Mouse (Mus musculus): ENCODE data around the gene Pmm2.
A peak's percentile ranks its signal among the peaks of the same experiment; 100 is the strongest.

Gene Pmm2

DNA sequence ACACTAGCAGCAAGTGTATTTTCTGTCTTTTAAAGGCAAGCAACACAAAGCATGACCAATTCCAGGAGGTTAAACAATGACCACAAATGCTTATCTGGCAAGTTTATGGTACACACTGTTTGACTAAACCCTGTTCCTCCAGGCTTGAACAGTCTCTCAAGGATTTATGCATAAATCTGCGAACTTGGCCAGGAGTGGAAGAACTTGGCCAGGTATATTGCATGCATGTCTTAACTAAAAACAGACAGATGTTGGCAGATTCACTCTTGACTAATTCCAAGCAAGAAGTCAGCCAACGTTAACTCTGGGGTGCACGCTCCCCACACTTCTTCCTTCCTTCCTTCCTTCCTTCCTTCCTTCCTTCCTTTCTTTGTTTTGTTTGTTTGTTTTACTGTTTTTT is 42.3 kb downstream of the Pmm2 start:
- DNase-seq (ENCODE audit: low read depth, low spot score) = no peak

DNA sequence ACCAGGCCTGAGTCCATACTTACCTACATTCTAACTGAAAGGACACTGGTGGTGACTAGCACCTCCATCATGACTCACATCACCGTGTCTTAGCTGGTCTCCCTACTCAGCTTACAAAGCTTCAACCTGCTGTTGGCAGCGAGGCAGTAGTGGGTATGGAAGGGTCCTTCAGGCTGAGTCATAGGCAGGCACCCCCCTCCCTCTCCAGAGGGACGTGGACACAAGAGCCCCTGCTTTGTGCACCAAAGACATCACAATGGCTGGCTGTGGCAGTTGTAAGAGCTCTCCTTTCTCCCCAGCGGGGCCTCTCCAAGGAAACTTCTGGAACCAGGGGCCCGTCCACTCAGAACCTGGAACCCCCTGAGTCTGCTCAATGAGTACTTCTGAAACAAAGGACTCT is 43.0 kb downstream of the Pmm2 start, which contains the start of gene Gm5767:
Gene Gm5767 (plus strand): TSS at position 301 of the 400 bp plus-strand sequence.
- no peak for DNase-seq (ENCODE audit: low read depth, low spot score)

DNA sequence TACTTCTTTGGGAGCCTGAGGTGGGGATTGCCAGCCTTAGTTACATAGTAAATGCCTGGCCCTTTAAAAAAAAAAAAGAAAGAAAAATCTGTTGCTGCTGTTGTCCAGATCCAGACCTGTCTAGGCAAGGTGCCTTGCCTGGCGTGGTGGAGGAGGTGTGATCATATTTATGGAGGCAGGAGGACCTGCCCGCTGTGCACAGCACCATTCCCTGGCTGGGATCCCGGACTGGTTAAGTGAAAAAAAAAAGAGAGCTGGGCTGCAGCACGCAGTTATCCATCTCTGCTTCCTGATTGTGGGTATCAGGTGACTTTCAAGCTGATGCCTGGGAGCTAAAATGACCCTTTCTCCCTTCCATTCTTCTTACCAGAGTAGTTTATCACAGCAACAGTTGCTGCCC is 47.6 kb downstream of the Pmm2 start:
- no peak for DNase-seq (ENCODE audit: low read depth, low spot score)

DNA sequence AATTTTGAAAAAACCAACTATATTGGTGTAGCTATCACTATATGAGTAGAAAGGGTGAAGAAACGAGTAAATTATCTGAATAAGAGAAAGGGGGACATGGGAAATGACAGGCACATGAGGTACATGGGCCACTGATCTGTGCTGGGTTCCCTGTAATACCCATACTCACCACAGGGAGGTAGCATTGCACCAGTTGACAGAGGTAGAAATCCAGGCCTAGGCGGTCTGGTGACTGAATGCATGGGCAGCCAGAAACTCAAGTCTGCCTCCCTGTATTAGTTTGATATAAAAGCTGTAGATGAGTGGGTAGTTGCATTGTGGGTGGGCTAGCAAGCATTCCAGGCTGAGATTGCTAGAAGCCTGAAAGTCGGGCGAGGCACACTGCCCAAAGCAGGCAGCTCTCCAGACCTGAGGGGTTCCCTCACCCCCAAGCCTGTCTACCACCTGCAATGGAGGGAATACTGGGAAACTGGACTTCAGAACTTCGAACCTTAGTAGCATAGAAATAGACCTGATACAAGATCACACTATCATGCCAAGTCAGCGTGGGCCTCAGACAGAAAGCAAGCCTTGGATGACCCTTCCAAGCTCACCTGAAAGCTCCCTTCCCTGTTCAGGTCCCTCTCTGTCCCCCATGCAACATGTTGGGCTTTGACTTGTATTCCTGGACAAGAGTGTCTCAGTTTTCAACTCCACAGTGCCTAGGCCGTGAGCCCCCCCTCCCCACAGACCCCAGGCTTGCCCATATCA is 48.8 kb downstream of the Pmm2 start:
- peak; percentile 94 for DNase-seq (ENCODE audit: low read depth, low spot score)

DNA sequence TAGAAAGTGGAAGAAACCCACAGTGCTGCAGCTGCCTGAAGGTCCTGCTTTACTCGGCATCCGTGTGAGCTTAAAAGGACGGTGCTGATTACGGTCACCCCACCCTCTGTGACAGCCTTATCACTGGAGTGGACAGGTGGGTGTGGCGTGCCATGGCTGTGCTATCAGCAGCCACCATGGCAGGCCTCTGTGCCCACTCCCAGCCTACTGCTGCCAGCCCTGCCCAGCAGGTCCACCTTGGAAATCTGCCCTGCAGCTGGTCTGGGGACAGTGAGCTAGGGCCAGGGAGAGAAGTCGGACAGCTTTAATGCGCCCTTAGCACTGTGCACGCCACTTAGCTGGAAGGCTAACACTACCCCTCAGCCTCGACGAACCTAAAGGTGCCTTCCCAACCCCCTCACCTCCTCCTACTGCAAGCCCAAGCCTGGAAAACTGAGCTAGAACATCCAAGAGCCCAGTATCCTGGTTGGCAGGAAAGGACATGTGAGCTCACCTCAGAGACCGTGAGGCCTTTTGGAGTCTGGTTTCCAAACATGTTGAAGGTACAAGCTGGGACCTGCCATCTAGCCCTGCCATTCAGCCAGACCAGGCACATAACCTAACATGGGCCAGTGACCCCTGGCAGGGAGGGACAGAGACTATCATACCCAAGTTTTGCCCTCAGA is 49.5 kb downstream of the Pmm2 start:
- DNase-seq (ENCODE audit: low read depth, low spot score) = peak; percentile 86

DNA sequence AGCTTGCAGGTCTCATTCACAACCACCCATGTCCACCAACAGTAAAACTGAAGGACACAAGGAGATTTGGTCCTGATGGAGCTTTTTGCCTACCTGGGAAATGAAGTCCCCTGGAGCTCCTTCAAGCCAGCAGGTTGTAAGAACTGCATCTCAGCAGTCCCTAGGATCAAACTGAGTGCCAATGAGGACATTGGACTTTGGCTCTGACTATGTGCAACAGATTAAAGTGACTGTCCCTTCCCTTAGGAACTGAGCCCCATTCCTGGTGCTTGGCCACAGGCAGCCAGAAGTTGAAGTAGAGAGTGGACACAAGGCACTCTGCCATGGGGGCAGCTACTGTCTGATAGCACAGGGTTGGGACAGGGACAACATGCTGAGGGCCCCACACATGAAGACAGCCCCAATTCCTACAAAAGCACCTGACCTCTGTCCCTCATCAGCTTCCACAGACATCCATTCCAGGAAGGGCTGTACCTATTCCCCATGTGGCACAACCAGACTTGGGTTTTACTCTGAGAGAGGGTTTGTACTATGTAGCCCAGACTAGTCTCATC is 50.2 kb downstream of the Pmm2 start:
- DNase-seq (ENCODE audit: low read depth, low spot score) = no peak

DNA sequence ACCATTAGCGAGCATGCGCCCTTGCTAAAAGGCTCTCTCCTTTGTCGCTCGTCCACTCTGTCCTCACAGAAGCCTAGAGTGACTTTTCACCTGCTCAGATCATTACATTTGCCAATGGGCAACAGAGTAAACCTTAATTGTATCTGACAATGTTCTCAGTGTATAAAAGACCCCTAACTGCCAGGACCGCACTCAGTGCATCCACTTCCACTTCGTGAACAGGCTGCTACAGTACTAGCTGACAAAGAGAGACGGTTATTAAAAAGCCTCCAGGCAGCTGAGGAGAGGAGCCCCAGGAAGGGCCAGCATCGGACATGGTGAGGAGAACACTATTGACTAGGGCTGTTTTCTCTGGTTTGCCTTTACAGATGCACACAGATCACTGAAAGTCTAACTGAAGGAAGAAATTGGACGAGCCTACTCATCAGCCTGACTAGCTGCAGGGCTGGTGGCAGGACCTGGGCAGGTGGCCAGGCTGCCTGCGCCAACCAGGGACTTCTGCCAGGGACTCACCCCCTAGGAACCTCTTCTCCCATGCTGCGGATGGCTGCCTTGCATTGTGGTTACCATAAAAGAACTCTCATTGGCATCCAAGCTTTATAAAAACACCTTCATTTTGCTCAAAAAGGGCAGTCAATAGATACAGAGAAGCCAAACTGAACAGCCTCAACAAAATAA is 52.6 kb downstream of the Pmm2 start:
- DNase-seq (ENCODE audit: low read depth, low spot score) = no peak

DNA sequence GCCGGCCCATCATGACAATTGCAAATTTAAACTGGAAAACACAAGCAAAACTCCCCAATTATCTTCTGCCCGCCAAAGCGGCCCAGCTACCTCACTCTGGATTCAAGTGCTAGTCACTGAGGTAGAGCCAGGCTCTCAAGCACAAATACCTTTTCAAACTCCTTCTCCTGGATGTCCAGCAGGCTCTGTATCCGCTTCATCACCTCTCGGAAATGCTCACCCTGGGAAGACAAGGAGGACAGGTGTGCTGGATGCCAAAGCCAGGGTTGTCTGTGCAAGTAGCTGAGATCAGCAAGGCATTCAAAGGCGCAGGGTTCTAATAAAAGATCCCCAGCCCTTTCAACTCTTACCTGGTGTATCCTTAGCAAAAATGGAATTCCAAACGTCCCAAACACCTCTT is 53.7 kb downstream of the Pmm2 start:
- no peak for DNase-seq (ENCODE audit: low read depth, low spot score)

DNA sequence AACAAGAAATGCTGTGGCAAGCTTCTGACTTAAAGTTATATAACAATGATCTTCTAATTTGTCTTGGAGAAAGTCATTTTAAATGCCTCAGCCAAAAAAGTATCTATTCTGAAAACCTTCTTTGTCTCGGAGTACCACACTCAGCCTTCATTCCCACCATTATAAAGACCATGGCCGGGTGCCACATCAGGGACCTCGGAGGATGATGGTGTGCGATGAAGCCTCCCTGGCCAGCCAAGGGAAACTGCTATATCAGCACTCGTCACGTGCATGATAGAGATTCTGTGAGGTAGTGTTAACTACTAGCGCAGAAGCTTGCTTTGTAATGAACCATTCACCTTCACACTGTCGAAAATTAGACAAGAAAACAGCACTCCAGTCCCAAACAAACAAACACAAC is 62.1 kb downstream of the Pmm2 start:
- DNase-seq (ENCODE audit: low read depth, low spot score) = no peak

DNA sequence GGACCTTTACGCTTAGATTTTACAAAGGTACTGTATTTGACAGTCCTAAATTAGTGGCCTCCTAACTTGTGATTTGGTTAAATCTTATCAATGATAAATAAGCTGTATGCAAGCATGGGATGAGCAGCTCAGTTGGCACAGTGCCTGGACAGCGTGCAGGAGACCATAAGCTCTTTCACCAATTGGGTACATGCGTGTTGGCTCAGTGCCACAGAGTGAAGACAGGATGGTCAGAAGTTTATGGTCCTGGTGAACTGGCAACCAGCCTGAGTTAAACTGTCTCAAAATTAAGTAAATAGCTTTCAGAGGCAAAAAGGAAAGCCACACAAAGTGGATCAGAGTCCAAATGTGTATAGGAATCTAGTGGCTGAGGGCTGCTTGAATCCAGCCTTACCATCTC is 63.1 kb downstream of the Pmm2 start:
- no peak for DNase-seq (ENCODE audit: low read depth, low spot score)

DNA sequence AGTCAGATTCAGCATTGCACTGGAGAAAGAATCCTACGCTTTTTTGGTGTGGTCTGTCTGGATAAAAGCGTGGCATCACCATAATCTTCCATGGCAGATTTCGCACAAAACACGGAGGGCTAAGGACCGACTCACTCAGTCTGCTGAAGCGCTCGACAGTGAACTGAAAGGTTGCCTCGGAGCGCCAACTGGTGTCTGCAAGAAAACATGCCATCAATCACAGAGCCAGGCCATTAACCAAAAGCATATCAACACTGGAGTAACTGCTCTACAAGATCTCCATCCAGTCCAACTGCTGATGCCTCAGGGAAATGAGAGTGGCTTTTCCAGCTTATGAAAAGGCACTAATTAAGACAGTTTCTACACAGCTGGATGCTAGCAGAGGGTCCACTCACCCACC is 74.5 kb downstream of the Pmm2 start:
- DNase-seq (ENCODE audit: low read depth, low spot score) = no peak
